Mouse (Mus musculus) G1E (cell line): ENCODE results near the gene Smg6.

Source experiments
- CTCF ChIP-seq: IDR thresholded peaks from 2 replicates; pipeline ENCODE4 v1.5.1; 2012; ENCODE audit warnings: low read depth, low read length, inconsistent platforms, mixed read lengths
- GATA1 ChIP-seq: IDR thresholded peaks from 2 replicates; pipeline ENCODE4 v1.6.1; 2012; ENCODE audit warnings: borderline replicate concordance, low read length, inconsistent platforms, mixed read lengths
- GATA2 ChIP-seq: IDR thresholded peaks from 2 replicates; pipeline ENCODE4 v1.6.1; 2012; ENCODE audit warnings: low read depth, low read length, inconsistent platforms, borderline replicate concordance
- POLR2AphosphoS5 ChIP-seq: IDR thresholded peaks from 2 replicates; pipeline ENCODE4 v1.6.1; 2012; ENCODE audit warnings: low read depth, low read length, inconsistent platforms; ENCODE audit not compliant: insufficient replicate concordance
- TAL1 ChIP-seq: conservative IDR thresholded peaks from 2 replicates; pipeline ENCODE4 v1.6.1; 2012; ENCODE audit warnings: low read depth, low read length, inconsistent platforms, mixed read lengths

DNA sequence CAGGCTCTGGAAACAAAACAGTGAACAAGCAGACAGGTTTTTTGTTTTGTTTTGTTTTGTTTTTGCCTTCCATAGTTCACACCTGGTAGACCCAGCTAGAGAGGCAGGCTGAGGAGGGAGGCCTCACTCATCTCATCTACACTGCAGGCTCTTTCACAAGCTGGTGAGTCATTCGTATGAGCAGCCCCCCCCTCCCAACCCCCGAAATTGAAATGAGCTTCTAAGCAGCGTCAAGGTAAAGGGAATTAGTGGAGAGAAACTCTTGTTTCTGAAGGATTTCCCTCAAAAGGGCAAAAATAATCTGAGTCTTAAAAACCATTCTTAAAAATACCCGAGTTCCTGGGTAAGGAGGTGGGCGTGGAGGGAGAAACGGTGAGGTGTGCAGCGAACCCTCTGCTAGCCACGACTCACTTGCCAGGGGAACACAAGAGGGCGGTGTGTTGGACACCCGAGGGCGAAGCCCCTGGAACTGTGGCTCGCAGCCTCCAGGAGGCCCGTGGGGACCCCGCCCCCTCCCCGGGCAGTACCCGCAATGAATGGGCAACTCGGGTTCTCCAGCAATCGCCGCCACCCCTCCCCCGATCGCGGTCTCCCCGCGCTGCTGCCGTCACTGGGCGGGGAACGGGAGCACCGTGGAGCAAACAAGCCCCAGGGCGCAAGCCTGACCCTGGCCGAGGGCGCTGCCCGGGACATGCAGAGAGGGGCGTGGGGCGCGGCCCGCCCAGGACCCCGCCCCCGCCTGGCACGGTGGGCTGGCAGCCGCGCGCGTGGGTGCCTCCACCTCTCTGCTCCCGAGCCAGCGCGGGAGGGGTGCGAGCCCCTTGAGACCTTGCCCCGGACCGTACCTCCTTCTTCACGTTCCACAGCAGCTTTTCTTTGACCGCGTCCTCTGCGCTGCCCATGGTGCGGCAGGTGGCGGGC, 29.4 kb upstream of the Smg6 start:
- no peak for TF ChIP-seq CTCF
- no peak for TF ChIP-seq GATA1
- TF ChIP-seq POLR2AphosphoS5: no peak
- no peak for TF ChIP-seq TAL1
- TF ChIP-seq GATA2: no peak
